Mouse (Mus musculus) lung, embryonic 15.5 days (tissue): ENCODE data around the gene Gm26566. TPM values are rescaled to one million over a fixed set of nuclear protein-coding genes. Genes with fewer than 3 reads are reported as not detected.
A peak's percentile ranks its signal among the peaks of the same experiment; 100 is the strongest.
"Not testable (repeated sequence)": the region's sequence is repeated elsewhere in the genome, so short reads cannot be mapped to it uniquely, and the experiment has no call there.

ENCODE experiments used
- ATAC-seq: fragments of 200-750 bp; cut with Nextera tagmentation; 2 replicates; pipeline ENCODE4 v1.8.0; 2017; ENCODE audit warnings: moderate number of reproducible peaks, borderline replicate concordance; ENCODE audit not compliant: low FRiP score, low TSS enrichment; ENCODE audit errors: extremely low read depth
- H3K27ac ChIP-seq: fragments of 300-500 bp; sonication (generic); 2 replicates; pipeline ENCODE4 v1.5.1; 2015; ENCODE audit warnings: moderate library complexity, mild to moderate bottlenecking, inconsistent platforms
- H3K27me3 ChIP-seq: fragments of 300-500 bp; sonication (generic); 2 replicates; pipeline ENCODE4 v1.6.1; 2015; ENCODE audit warnings: inconsistent platforms
- H3K36me3 ChIP-seq: fragments of 300-500 bp; sonication (generic); 2 replicates; pipeline ENCODE4 v1.6.1; 2015; ENCODE audit warnings: inconsistent platforms
- H3K4me1 ChIP-seq: fragments of 300-500 bp; sonication (generic); 2 replicates; pipeline ENCODE4 v1.6.1; 2015; ENCODE audit warnings: inconsistent platforms
- H3K4me2 ChIP-seq: fragments of 300-500 bp; sonication (generic); 2 replicates; pipeline ENCODE4 v1.6.1; 2015; ENCODE audit warnings: inconsistent platforms, mild to moderate bottlenecking, moderate library complexity
- H3K4me3 ChIP-seq: fragments of 300-500 bp; sonication (generic); 2 replicates; pipeline ENCODE4 v1.5.1; 2015; ENCODE audit warnings: mild to moderate bottlenecking, inconsistent platforms
- H3K9ac ChIP-seq: fragments of 300-500 bp; sonication (generic); 2 replicates; pipeline ENCODE4 v1.6.1; 2015; ENCODE audit warnings: inconsistent platforms
- H3K9me3 ChIP-seq: fragments of 300-500 bp; sonication (generic); 2 replicates; pipeline ENCODE4 v1.6.1; 2016; ENCODE audit warnings: inconsistent platforms
- WGBS: fragments of 180-500 bp; shearing (Covaris S2); methylation state at CpG from one replicate; pipeline ENCODE4 v1.1.7; 2015; 5-methylcytosine and 5-hydroxymethylcytosine counted together
- polyA plus RNA-seq: library from polyadenylated mRNA; unstranded; fragments of >200 nt; fragmentation: Nextera tagmentation; extraction: Ambion mirVana; gene quantifications from 2 replicates; pipeline ENCODE4 v1.2.1, GENCODE M21; 2015

Gene Gm26566
- polyA plus RNA-seq, 1 experiment from 2014 or later = 1.7 TPM

- 47% methylated on average over 9 of the region's 9 CpGs for WGBS
- not testable (repeated sequence) for H3K4me2 ChIP-seq
Measured at GRCm38 (mm10) chr4:88762341-88762740, 40.7 kb downstream of the Gm26566 start.

DNA sequence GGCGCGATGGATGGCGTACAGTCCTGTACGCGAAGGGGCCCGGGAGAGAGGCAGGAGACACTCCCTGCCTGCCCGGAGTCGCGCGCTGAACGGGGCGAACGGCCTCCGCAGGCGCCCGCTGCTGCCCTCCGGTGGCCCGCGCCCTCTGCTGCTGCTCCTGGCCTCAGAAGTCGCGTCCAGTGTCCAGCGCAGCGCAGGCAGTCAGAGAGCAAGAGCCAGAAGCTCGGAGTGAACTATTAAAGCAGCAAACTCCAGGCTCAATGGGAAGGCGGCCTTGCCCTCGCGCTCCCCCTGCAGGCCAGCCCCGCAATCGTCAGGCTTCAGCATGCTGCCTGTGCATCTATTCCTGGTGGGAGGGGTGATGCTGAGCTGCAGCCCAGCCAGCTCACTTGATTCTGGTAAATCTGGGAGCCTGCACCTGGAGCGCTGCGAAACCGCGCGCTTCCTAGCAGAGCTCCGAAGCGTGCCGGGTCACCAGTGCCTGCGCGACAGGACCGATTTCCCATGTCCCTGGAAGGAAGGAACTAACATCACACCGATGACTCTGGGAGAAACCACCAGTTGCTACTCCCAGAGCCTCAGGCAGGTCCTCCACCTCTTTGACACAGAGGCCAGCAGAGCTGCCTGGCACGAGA lies 41.9 kb downstream of the Gm26566 start:
- peak overlapping the region; percentile 31 for H3K4me3 ChIP-seq
- not testable (repeated sequence) for H3K36me3 ChIP-seq, ATAC-seq, H3K27me3 ChIP-seq, H3K9me3 ChIP-seq, H3K4me1 ChIP-seq
- peak overlapping the region; percentile 50 for H3K4me2 ChIP-seq
- 2% methylated on average over 41 of the region's 42 CpGs for WGBS
- H3K27ac ChIP-seq = peak overlapping the region; percentile 77
- peak overlapping the region; percentile 27; the same call in 1 of the 2 replicates for H3K9ac ChIP-seq

More at GRCm38 (mm10) chr4:88762341-88762740, 40.7 kb downstream of the Gm26566 start:
- H3K9me3 ChIP-seq, H3K4me3 ChIP-seq, H3K27me3 ChIP-seq, ATAC-seq, H3K36me3 ChIP-seq, H3K4me1 ChIP-seq, H3K9ac ChIP-seq, H3K27ac ChIP-seq: not testable (repeated sequence)

Other genes with a start within 250 kb of the Gm26566 start
- gene Ifnb1, start 199.0 kb upstream of the Gm26566 start, polyA plus RNA-seq = not detected in 2 replicates
- gene Ifna15, start 163.6 kb upstream of the Gm26566 start, polyA plus RNA-seq = not detected in 2 replicates
- gene Ifna14, start 150.0 kb upstream of the Gm26566 start, polyA plus RNA-seq = not detected in 2 replicates
- not detected in 2 replicates for gene Ifna9, start 129.4 kb upstream of the Gm26566 start, polyA plus RNA-seq
- gene Ifna12, start 118.4 kb upstream of the Gm26566 start, polyA plus RNA-seq = not detected in 2 replicates
- gene C87499, start 87.4 kb upstream of the Gm26566 start, polyA plus RNA-seq = not detected in 2 replicates
- gene Ifna13, start 77.3 kb upstream of the Gm26566 start, polyA plus RNA-seq = not detected in 2 replicates
- gene Ifna16, start 44.9 kb upstream of the Gm26566 start, polyA plus RNA-seq = not detected in 2 replicates
- gene Ifna2, start 37.9 kb upstream of the Gm26566 start, polyA plus RNA-seq = not detected in 2 replicates
- gene Ifnab, start 30.4 kb upstream of the Gm26566 start, polyA plus RNA-seq = not detected in 2 replicates
- 93.3 and 96.3 TPM in 2 replicates for gene Klhl9, start 660 bp downstream of the Gm26566 start, polyA plus RNA-seq
- not detected in 2 replicates for gene Gm13271, start 33.1 kb downstream of the Gm26566 start, polyA plus RNA-seq
- 0.21 and 0.68 TPM in 2 replicates for gene Gm13283, start 38.3 kb downstream of the Gm26566 start, polyA plus RNA-seq
- gene Gm13290, start 52.0 kb downstream of the Gm26566 start, polyA plus RNA-seq = 0.22 and 0.74 TPM in 2 replicates
- gene Gm13289, start 55.1 kb downstream of the Gm26566 start, polyA plus RNA-seq = not detected in 2 replicates
- gene Gm13272, start 58.0 kb downstream of the Gm26566 start, polyA plus RNA-seq = 0.39 TPM in 1 of 2 replicates, not detected in the other
- gene Ifnz, start 60.3 kb downstream of the Gm26566 start, polyA plus RNA-seq = 0.66 TPM in 1 of 2 replicates, not detected in the other
- gene Gm13276, start 63.9 kb downstream of the Gm26566 start, polyA plus RNA-seq = not detected in 2 replicates
- not detected in 2 replicates for gene Gm13277, start 66.8 kb downstream of the Gm26566 start, polyA plus RNA-seq
- gene Gm13278, start 69.7 kb downstream of the Gm26566 start, polyA plus RNA-seq = not detected in 2 replicates
- not detected in 2 replicates for gene Gm13275, start 72.7 kb downstream of the Gm26566 start, polyA plus RNA-seq
- gene Gm13279, start 75.6 kb downstream of the Gm26566 start, polyA plus RNA-seq = not detected in 2 replicates
- 1.5 and 1.7 TPM in 2 replicates for gene Gm13285, start 77.9 kb downstream of the Gm26566 start, polyA plus RNA-seq
- not detected in 2 replicates for gene Gm13287, start 81.4 kb downstream of the Gm26566 start, polyA plus RNA-seq
- 0.11 TPM in 1 of 2 replicates, not detected in the other for gene Gm13288, start 83.7 kb downstream of the Gm26566 start, polyA plus RNA-seq
- not detected in 2 replicates for gene Ifna7, start 94.4 kb downstream of the Gm26566 start, polyA plus RNA-seq
- not detected in 2 replicates for gene Ifna11, start 98.2 kb downstream of the Gm26566 start, polyA plus RNA-seq
- gene Ifna6, start 105.6 kb downstream of the Gm26566 start, polyA plus RNA-seq = not detected in 2 replicates
- gene Ifna5, start 113.7 kb downstream of the Gm26566 start, polyA plus RNA-seq = not detected in 2 replicates
- not detected in 2 replicates for gene Ifna4, start 120.1 kb downstream of the Gm26566 start, polyA plus RNA-seq
- not detected in 2 replicates for gene Ifna1, start 128.3 kb downstream of the Gm26566 start, polyA plus RNA-seq
- not detected in 2 replicates for gene Ifne, start 158.4 kb downstream of the Gm26566 start, polyA plus RNA-seq